Mouse (Mus musculus) forebrain, postnatal 0 days (tissue): ENCODE results near the gene Ttc16. TPM values are rescaled to one million over a fixed set of nuclear protein-coding genes. Genes with fewer than 3 reads are reported as not detected.

Source experiments
- ATAC-seq: fragments of 200-750 bp; cut with Nextera tagmentation; 2 replicates; pipeline ENCODE4 v1.8.0; 2017; ENCODE audit warnings: mild to moderate bottlenecking, moderate library complexity
- DNase-seq: peaks from one replicate; pipeline ENCODE4 v3.0.0-alpha.2; 2015
- H3K27ac ChIP-seq: fragments of 300-500 bp; sonication (generic); 2 replicates; pipeline ENCODE4 v1.5.1; 2014; ENCODE audit warnings: low read depth, mild to moderate bottlenecking, antibody characterized with exemption, low read length, moderate library complexity, mixed read lengths
- H3K27me3 ChIP-seq: fragments of 300-500 bp; sonication (generic); 2 replicates; pipeline ENCODE4 v1.6.1; 2014; ENCODE audit warnings: mild to moderate bottlenecking, low read length, mixed read lengths; ENCODE audit not compliant: insufficient read depth
- H3K36me3 ChIP-seq: fragments of 300-500 bp; sonication (generic); 2 replicates; pipeline ENCODE4 v1.6.1; 2014; ENCODE audit warnings: mild to moderate bottlenecking, moderate library complexity; ENCODE audit not compliant: insufficient read depth
- H3K4me1 ChIP-seq: fragments of 300-500 bp; sonication (generic); 2 replicates; pipeline ENCODE4 v1.6.1; 2014; ENCODE audit warnings: antibody characterized with exemption; ENCODE audit not compliant: insufficient read depth
- H3K4me2 ChIP-seq: fragments of 300-500 bp; sonication (generic); 2 replicates; pipeline ENCODE4 v1.6.1; 2014; ENCODE audit warnings: low read depth, mild to moderate bottlenecking, moderate library complexity
- H3K4me3 ChIP-seq: fragments of 300-500 bp; sonication (generic); 2 replicates; pipeline ENCODE4 v1.5.1; 2014; ENCODE audit warnings: low read depth, low read length, mixed read lengths
- H3K9ac ChIP-seq: fragments of 300-500 bp; sonication (generic); 2 replicates; pipeline ENCODE4 v1.6.1; 2014; ENCODE audit warnings: mild to moderate bottlenecking
- H3K9me3 ChIP-seq: fragments of 300-500 bp; sonication (generic); 2 replicates; pipeline ENCODE4 v1.6.1; 2016; ENCODE audit warnings: low read length
- CTCF ChIP-seq: sonication (generic); IDR thresholded peaks from 2 replicates; pipeline ENCODE4 v1.5.1; 2016; ENCODE audit warnings: antibody characterized with exemption, control low read depth, low read depth
- WGBS: fragments of 180-500 bp; shearing (Covaris S2); extraction: QIAGEN DNeasy Blood & Tissue Kit; methylation state at CpG from one replicate; pipeline ENCODE4 v1.1.7; 2014; 5-methylcytosine and 5-hydroxymethylcytosine counted together
- polyA plus RNA-seq: library from polyadenylated mRNA; unstranded; fragments of >200 nt; fragmentation: Nextera tagmentation; extraction: Ambion mirVana; gene quantifications from 2 replicates; pipeline ENCODE4 v1.2.1, GENCODE M21; 2015
- total RNA-seq: library from RNA; depleted of rRNA; stranded (reverse); fragments of >200 nt; gene quantifications from 2 replicates; pipeline ENCODE4 v1.2.3, GENCODE M21; 2014

The Ttc16 gene
- total and polyA plus RNA-seq, 2 experiments from 2014 or later = 1.00 to 1.2 TPM

DNA sequence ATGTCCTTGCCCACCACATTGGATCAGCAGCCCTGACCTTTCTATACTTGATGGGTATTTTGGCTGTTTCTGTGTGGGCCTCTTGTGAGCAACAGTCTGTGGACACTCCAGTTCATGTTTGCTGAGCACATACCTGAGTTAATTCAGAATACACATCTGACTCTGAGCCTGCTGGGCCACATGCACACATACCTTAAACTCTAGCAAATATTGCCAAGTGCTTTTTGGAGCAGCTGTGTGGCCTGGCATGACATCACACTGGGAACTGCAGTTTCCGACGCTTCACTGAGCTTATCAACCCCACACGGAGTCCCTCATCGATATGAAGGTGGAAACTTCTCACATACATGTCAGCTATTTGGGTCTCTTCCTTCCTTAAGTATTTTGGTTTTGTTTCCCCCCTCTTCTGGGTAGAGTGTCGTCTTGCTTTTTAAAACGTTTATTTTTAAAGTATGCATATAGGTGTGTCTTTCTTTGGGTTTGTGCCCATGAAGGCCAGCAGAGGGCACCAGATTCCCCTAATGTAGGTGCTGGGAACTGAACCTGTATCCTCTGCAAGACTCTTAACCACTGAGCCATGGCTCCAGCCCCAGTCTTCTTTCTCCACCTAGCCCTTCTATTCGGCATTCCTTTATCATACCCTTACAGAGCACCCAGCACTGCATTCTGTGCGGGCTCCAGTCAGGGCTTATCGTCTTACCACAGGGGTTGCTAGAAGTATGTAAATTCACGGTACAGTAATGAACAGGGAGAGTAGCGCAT, 45.8 kb upstream of the Ttc16 start:
- WGBS = 69% methylated on average over 11 of the region's 11 CpGs
- no peak for ATAC-seq
- DNase-seq = peak; percentile 45

DNA sequence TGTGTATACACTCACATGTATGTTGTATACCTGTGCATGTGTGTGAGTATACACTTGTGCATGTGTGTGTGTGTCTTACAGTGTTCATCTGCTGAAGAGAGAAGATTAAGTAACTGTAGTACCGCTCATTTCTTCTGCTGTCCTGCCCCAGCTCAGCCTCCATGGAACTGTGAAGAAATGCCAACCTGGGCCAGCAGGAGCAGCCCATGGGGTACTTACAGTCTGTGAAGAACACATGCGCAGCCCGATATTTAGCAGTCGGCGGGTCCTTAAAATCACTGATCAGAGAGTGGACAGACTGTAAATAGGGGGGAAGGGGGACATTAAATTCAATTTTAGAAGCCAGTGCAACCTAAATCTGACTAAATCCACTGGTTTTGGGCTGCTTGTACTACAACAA, 42.8 kb upstream of the Ttc16 start:
- no peak for TF ChIP-seq CTCF
- 96% methylated on average over 5 of the region's 5 CpGs for WGBS
- no peaks in the 10 kb centered on the region for H3K27me3 ChIP-seq
- H3K4me3 ChIP-seq = no peak overlapping the region
- H3K36me3 ChIP-seq = peaks cover 49% of the 10 kb centered on the region
- H3K4me2 ChIP-seq = no peak overlapping the region
- H3K27ac ChIP-seq = 0 out of 2 replicates have a peak overlapping the region, but pooled peaks have one; percentile 75
- H3K4me1 ChIP-seq = no peaks in the 10 kb centered on the region
- H3K9ac ChIP-seq = no peak overlapping the region
- DNase-seq (no peak), ATAC-seq (no peak)
- no peaks in the 10 kb centered on the region for H3K9me3 ChIP-seq

More for the DNA sequence above, 45.8 kb upstream of the Ttc16 start:
- Histone ChIP-seq H3K4me2 (no peak overlapping the region), H3K4me3 (no peak overlapping the region), H3K9me3 (no peaks in the 10 kb centered on the region), H3K9ac (no peak overlapping the region), H3K36me3 (peaks cover 37% of the 10 kb centered on the region), H3K4me1 (no peaks in the 10 kb centered on the region), H3K27ac (no peak overlapping the region), H3K27me3 (no peaks in the 10 kb centered on the region)
- TF ChIP-seq CTCF = peak; percentile 67

GRCm38 (mm10) chr2:32817589-32817988, 42.2 kb upstream of the Ttc16 start:
- H3K27ac ChIP-seq = peak overlapping the region; percentile 75
- 46% methylated on average over 7 of the region's 7 CpGs for WGBS
- TF ChIP-seq CTCF = no peak

GRCm38 (mm10) chr2:32816946-32817581, 41.6 kb upstream of the Ttc16 start:
- H3K4me1 ChIP-seq = no peaks in the 10 kb centered on the region
- DNase-seq (peak; percentile 79), ATAC-seq (peak; percentile 86)
- TF ChIP-seq CTCF = no peak
- no peak overlapping the region for H3K4me2 ChIP-seq
- no peak overlapping the region for H3K9ac ChIP-seq
- H3K4me3 ChIP-seq = no peak overlapping the region
- no peaks in the 10 kb centered on the region for H3K27me3 ChIP-seq
- 51% methylated on average over 17 of the region's 17 CpGs for WGBS
- peaks cover 56% of the 10 kb centered on the region for H3K36me3 ChIP-seq
- H3K27ac ChIP-seq = peak overlapping the region; percentile 75
- H3K9me3 ChIP-seq = no peaks in the 10 kb centered on the region

More at GRCm38 (mm10) chr2:32817589-32817988, 42.2 kb upstream of the Ttc16 start:
- H3K4me2 ChIP-seq = no peak overlapping the region
- H3K9me3 ChIP-seq = no peaks in the 10 kb centered on the region
- H3K36me3 ChIP-seq = peaks cover 51% of the 10 kb centered on the region
- no peaks in the 10 kb centered on the region for H3K27me3 ChIP-seq
- H3K4me3 ChIP-seq = no peak overlapping the region
- no peak overlapping the region for H3K9ac ChIP-seq
- DNase-seq (peak; percentile 11), ATAC-seq (no peak)
- H3K4me1 ChIP-seq = no peaks in the 10 kb centered on the region

GRCm38 (mm10) chr2:32816497-32816896, 41.1 kb upstream of the Ttc16 start:
- H3K4me2 ChIP-seq = no peak overlapping the region
- peak; percentile 60; the same call in 1 of the 2 replicates for ATAC-seq
- no peak for TF ChIP-seq CTCF
- no peaks in the 10 kb centered on the region for H3K4me1 ChIP-seq
- no peak overlapping the region for H3K4me3 ChIP-seq
- no peaks in the 10 kb centered on the region for H3K9me3 ChIP-seq
- H3K9ac ChIP-seq = no peak overlapping the region
- peaks cover 56% of the 10 kb centered on the region for H3K36me3 ChIP-seq
- no peak for DNase-seq
- WGBS = 79% methylated on average over 2 of the region's 2 CpGs
- no peaks in the 10 kb centered on the region for H3K27me3 ChIP-seq
- peak overlapping the region; percentile 75 for H3K27ac ChIP-seq

DNA sequence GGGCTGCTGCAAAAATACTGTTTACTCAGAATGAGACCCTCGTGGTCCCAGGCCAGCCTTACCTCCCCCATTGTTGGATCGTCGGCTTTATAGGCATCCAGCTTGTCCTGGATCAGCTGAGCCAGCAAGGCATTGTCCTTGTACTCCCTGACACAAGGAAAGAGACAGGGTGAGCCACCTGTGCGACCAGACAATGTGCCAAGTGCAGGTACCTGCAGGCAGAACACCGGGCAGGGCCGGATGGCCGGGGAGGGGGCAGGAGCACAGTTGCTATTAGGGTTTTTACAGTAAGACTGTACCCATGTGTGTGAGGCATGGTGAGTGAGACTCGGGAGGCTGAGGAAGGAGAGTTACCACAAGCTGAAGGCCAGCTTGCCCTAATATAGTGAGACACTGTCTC, 36.5 kb upstream of the Ttc16 start:
- 89% methylated on average over 8 of the region's 8 CpGs for WGBS
- DNase-seq = no peak
- H3K4me3 ChIP-seq = no peak overlapping the region
- no peaks in the 10 kb centered on the region for H3K4me1 ChIP-seq
- H3K36me3 ChIP-seq = peaks cover 63% of the 10 kb centered on the region
- H3K27me3 ChIP-seq = no peaks in the 10 kb centered on the region
- no peak overlapping the region for H3K4me2 ChIP-seq
- no peak for ATAC-seq
- H3K9ac ChIP-seq = no peak overlapping the region
- no peaks in the 10 kb centered on the region for H3K9me3 ChIP-seq
- no peak overlapping the region for H3K27ac ChIP-seq
- no peak for TF ChIP-seq CTCF
